Mouse (Mus musculus): ENCODE measurements around the gene Gm21094. TPM values are rescaled to one million over a fixed set of nuclear protein-coding genes. Genes with fewer than 3 reads are reported as not detected.
"Not testable (repeated sequence)": the region's sequence is repeated elsewhere in the genome, so short reads cannot be mapped to it uniquely, and the experiment has no call there.

Gm21094 gene
- polyA plus RNA-seq (2016; fragmentation: Nextera tagmentation; extraction: Ambion mirVana): not detected in 2 replicates

DNA sequence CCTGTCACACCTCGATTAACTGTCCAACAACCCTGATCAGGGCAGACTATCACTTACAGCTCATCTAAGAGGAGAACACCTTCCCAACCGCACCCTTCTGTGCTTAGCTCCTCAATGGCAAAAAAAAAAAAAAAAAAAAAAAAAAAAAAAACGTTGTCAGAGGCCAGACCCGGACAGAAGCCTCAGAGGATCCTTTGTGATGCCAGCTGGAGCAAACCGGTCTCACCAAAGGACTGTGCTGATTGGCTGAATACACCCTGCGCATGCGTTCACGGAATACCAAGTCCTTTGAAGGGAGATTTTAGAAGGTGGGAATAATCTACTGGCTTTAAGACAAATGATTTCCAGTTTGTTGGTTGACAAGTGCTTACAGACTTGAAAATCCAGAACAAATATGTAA lies at the start of gene Gm21094:
Gene Gm21094, minus strand, starts transcription at position 101 of the 400 bp plus-strand sequence.
- not testable (repeated sequence) for H3K4me2 ChIP-seq (replicated peaks); H3K36me3 ChIP-seq; H3K4me3 ChIP-seq; H3K9me3 ChIP-seq; H3K27ac ChIP-seq (replicated peaks); H3K9ac ChIP-seq (replicated peaks); H3K27me3 ChIP-seq; ATAC-seq (ENCODE audit: low FRiP score, low read depth); H3K4me1 ChIP-seq
- no CpG with 5 or more reads among the region's 8 CpGs for WGBS

Measured in midbrain, embryonic 12.5 days (tissue).